Mouse (Mus musculus) lung, postnatal 0 days (tissue): Measurements from ENCODE around the gene Igdcc4. TPM values are rescaled to one million over a fixed set of nuclear protein-coding genes. Genes with fewer than 3 reads are reported as not detected.

ENCODE experiments used
- ATAC-seq: fragments of 200-750 bp; cut with Nextera tagmentation; 2 replicates; pipeline ENCODE4 v1.8.0; 2017; ENCODE audit warnings: moderate library complexity
- DNase-seq: peaks from one replicate; pipeline ENCODE4 v3.0.0-alpha.2; 2016; ENCODE audit warnings: low spot score
- H3K27ac ChIP-seq: fragments of 300-500 bp; sonication (generic); 2 replicates; pipeline ENCODE4 v1.5.1; 2014; ENCODE audit warnings: antibody characterized with exemption, mild to moderate bottlenecking, low read length, mixed read lengths
- H3K27me3 ChIP-seq: fragments of 300-500 bp; sonication (generic); replicated peaks from 2 replicates; pipeline ENCODE4 v1.6.1; 2014; ENCODE audit warnings: low read length, mixed read lengths; ENCODE audit not compliant: insufficient read depth
- H3K36me3 ChIP-seq: fragments of 300-500 bp; sonication (generic); 2 replicates; pipeline ENCODE4 v1.6.1; 2014; ENCODE audit warnings: low read length, mixed read lengths; ENCODE audit not compliant: insufficient read depth
- H3K4me1 ChIP-seq: fragments of 300-500 bp; sonication (generic); 2 replicates; pipeline ENCODE4 v1.6.1; 2014; ENCODE audit warnings: antibody characterized with exemption, low read depth, low read length, mixed read lengths; ENCODE audit not compliant: insufficient read depth
- H3K4me2 ChIP-seq: fragments of 300-500 bp; sonication (generic); replicated peaks from 2 replicates; pipeline ENCODE4 v1.6.1; 2014; ENCODE audit warnings: low read depth, mild to moderate bottlenecking, low read length, moderate library complexity, mixed read lengths
- H3K4me3 ChIP-seq: fragments of 300-500 bp; sonication (generic); 2 replicates; pipeline ENCODE4 v1.5.1; 2014; ENCODE audit warnings: low read depth, low read length
- H3K9ac ChIP-seq: fragments of 300-500 bp; sonication (generic); replicated peaks from 2 replicates; pipeline ENCODE4 v1.6.1; 2014; ENCODE audit warnings: low read depth, mild to moderate bottlenecking
- H3K9me3 ChIP-seq: fragments of 300-500 bp; sonication (generic); 2 replicates; pipeline ENCODE4 v1.6.1; 2016; ENCODE audit warnings: low read length, mixed read lengths
- CTCF ChIP-seq: IDR thresholded peaks from 2 replicates; pipeline ENCODE4 v1.5.1; 2016; ENCODE audit warnings: antibody characterized with exemption, mild to moderate bottlenecking
- EP300 ChIP-seq: IDR thresholded peaks from 2 replicates; pipeline ENCODE4 v1.6.1; 2016; ENCODE audit warnings: antibody characterized with exemption, mild to moderate bottlenecking, control low read depth
- WGBS: fragments of 180-500 bp; shearing (Covaris S2); extraction: QIAGEN DNeasy Blood & Tissue Kit; methylation state at CpG from one replicate; pipeline ENCODE4 v1.1.7; 2014; 5-methylcytosine and 5-hydroxymethylcytosine counted together
- polyA plus RNA-seq: library from polyadenylated mRNA; unstranded; fragments of >200 nt; fragmentation: Nextera tagmentation; extraction: Ambion mirVana; gene quantifications from 2 replicates; pipeline ENCODE4 v1.2.1, GENCODE M21; 2015

The Igdcc4 gene
- polyA plus RNA-seq, 1 experiment from 2014 or later = 1.7 TPM

GRCm38 (mm10) chr9:65177912-65178311 is 76.6 kb downstream of the Igdcc4 start:
- no peaks in the 10 kb centered on the region for H3K9me3 ChIP-seq
- H3K4me2 ChIP-seq = no peak overlapping the region
- peaks cover 5% of the 10 kb centered on the region; the same call in 1 of the 2 replicates for H3K4me1 ChIP-seq
- TF ChIP-seq CTCF = no peak
- TF ChIP-seq EP300 = no peak
- H3K27me3 ChIP-seq = no peaks in the 10 kb centered on the region
- no peaks in the 10 kb centered on the region for H3K36me3 ChIP-seq
- ATAC-seq = no peak
- no peak overlapping the region for H3K9ac ChIP-seq
- no peak for DNase-seq
- H3K4me3 ChIP-seq = no peak overlapping the region
- no peak overlapping the region for H3K27ac ChIP-seq
- WGBS = 74% methylated on average over 10 of the region's 10 CpGs

GRCm38 (mm10) chr9:65178336-65179213 is 77.3 kb downstream of the Igdcc4 start:
- TF ChIP-seq CTCF (no peak), EP300 (no peak)
- DNase-seq (peak; percentile 78), ATAC-seq (peak; percentile 82)
- WGBS = 31% methylated on average over 22 of the region's 22 CpGs
- Histone ChIP-seq H3K4me3 (no peak overlapping the region), H3K4me2 (peak overlapping the region; percentile 30), H3K27ac (no peak overlapping the region), H3K9ac (no peak overlapping the region), H3K9me3 (no peaks in the 10 kb centered on the region), H3K4me1 (peaks cover 5% of the 10 kb centered on the region; the same call in 1 of the 2 replicates), H3K36me3 (no peaks in the 10 kb centered on the region), H3K27me3 (no peaks in the 10 kb centered on the region)

- H3K9me3 ChIP-seq = no peaks in the 10 kb centered on the region
- no peak overlapping the region for H3K4me3 ChIP-seq
- TF ChIP-seq CTCF (no peak), EP300 (no peak)
- 31% methylated on average over 17 of the region's 17 CpGs for WGBS
- no peak overlapping the region for H3K9ac ChIP-seq
- ATAC-seq = peak; percentile 29; the same call in 1 of the 2 replicates
- peak; percentile 22 for DNase-seq
- H3K27me3 ChIP-seq = no peaks in the 10 kb centered on the region
- peaks cover 5% of the 10 kb centered on the region; the same call in 1 of the 2 replicates for H3K4me1 ChIP-seq
- H3K27ac ChIP-seq = no peak overlapping the region
- 0 out of 2 replicates have a peak overlapping the region, but pooled peaks have one; percentile 27 for H3K4me2 ChIP-seq
- H3K36me3 ChIP-seq = no peaks in the 10 kb centered on the region
Observed at GRCm38 (mm10) chr9:65179817-65180624, 78.7 kb downstream of the Igdcc4 start.

Other genes with a start within 250 kb of the Igdcc4 start
- 0.04 TPM in 2 replicates for gene Slc24a1, start 149.9 kb upstream of the Igdcc4 start, polyA plus RNA-seq
- 25.5 and 25.6 TPM in 2 replicates for gene Ints14, start 140.6 kb upstream of the Igdcc4 start, polyA plus RNA-seq
- gene Hacd3, start 79.8 kb upstream of the Igdcc4 start, polyA plus RNA-seq = 88.4 and 100 TPM in 2 replicates
- gene Dpp8, start 69.1 kb upstream of the Igdcc4 start, polyA plus RNA-seq = 17.2 and 20.1 TPM in 2 replicates
- 0.33 and 0.67 TPM in 2 replicates for gene Igdcc3, start 39.7 kb downstream of the Igdcc4 start, polyA plus RNA-seq
- gene Parp16, start 93.9 kb downstream of the Igdcc4 start, polyA plus RNA-seq = 5.3 and 5.4 TPM in 2 replicates
- 0.08 and 0.13 TPM in 2 replicates for gene Cilp, start 163.7 kb downstream of the Igdcc4 start, polyA plus RNA-seq
- 38.8 and 43.5 TPM in 2 replicates for gene Clpx, start 192.8 kb downstream of the Igdcc4 start, polyA plus RNA-seq
- 8.6 and 8.7 TPM in 2 replicates for gene Pdcd7, start 244.6 kb downstream of the Igdcc4 start, polyA plus RNA-seq